In genomic region chr17:36836874-36837647, GRCm38 (mm10) we compare ENCODE assay signal across 8 mouse cellular contexts. TPM values are rescaled to one million over a fixed set of nuclear protein-coding genes. Genes with fewer than 3 reads are reported as not detected.
DNase-seq lines count a peak whose midpoint lies in the region; ATAC-seq lines count a peak whose summit lies in the region.

Gene Trim26, plus strand, starts transcription at chr17:36837134.

- ATAC-seq in hindbrain, embryonic 12.5 days (ENCODE audit: low FRiP score) = peak; percentile 99

- peak within 1 kb of the TSS; percentile 87 for H3K9ac ChIP-seq in hindbrain, embryonic 12.5 days

- no peaks in the 10 kb centered on the region for H3K36me3 ChIP-seq in hindbrain, embryonic 12.5 days

- H3K4me3 ChIP-seq in hindbrain, embryonic 12.5 days = peak within 1 kb of the TSS; percentile 79

- under 1% methylated on average over 58 of the region's 58 CpGs for WGBS in hindbrain, embryonic 12.5 days

- no peaks in the 10 kb centered on the region for H3K9me3 ChIP-seq in hindbrain, embryonic 12.5 days (replicated peaks)

- H3K27me3 ChIP-seq in hindbrain, embryonic 12.5 days = no peaks in the 10 kb centered on the region

- H3K4me2 ChIP-seq in hindbrain, embryonic 12.5 days (replicated peaks) = peak within 1 kb of the TSS; percentile 61

- peak within 1 kb of the TSS; percentile 93 for H3K27ac ChIP-seq in hindbrain, embryonic 12.5 days

- peak; percentile 99 for DNase-seq in NIH3T3 (ENCODE audit: low read depth)
- DNase-seq in cerebellum, postnatal 10 days = peak; percentile 98
- peak; percentile 91 to 96 for DNase-seq in frontal cortex, postnatal 10 days (ENCODE audit: low spot score in 2 of 2)
- peak; percentile 98 to 99 for DNase-seq in layer of hippocampus, postnatal 14 days (ENCODE audit: low spot score in 2 of 2)
- DNase-seq in lung, postnatal 14 days = peak; percentile 99
- peak; percentile 98 for DNase-seq in retina, adult 2 months (ENCODE audit: low read depth, low spot score)
- DNase-seq in thymus, postnatal 36 days = peak; percentile 93 to 94

- peaks cover 15% of the 10 kb centered on the region for H3K4me1 ChIP-seq in hindbrain, embryonic 12.5 days

RNA-seq across cellular contexts. Expression of gene Trim26, which starts in this region (rescaled TPM):
- polyA plus RNA-seq in hindbrain, embryonic 12.5 days (2016; fragmentation: Nextera tagmentation; extraction: Ambion mirVana) = 49.8 and 56.4 TPM in 2 replicates
- total RNA-seq in layer of hippocampus, postnatal 14 days (2021) = 10 to 100 TPM; 23.5 to 27.1 TPM

Comparison
In these comparisons a context has a peak if more than half of its experiments do, and no peak if none do; other contexts are left out.
1. Peak in every context shown above with its lines: DNase-seq, ATAC-seq, H3K4me3 ChIP-seq and H3K27ac ChIP-seq.